Mouse (Mus musculus) cerebellum, adult 8-10 months (tissue): ENCODE measurements around the gene Psd4.

Experiments
- DNase-seq: peaks from one replicate; pipeline ENCODE4 v3.0.0; 2022

The Psd4 gene

GRCm38 (mm10) chr2:24441899-24442298, 74.5 kb downstream of the Psd4 start:
- no peak for DNase-seq

- no peak for DNase-seq
These were observed 75.0 kb downstream of the Psd4 start for GRCm38 (mm10) chr2:24442303-24442925.

GRCm38 (mm10) chr2:24443256-24443790, 75.9 kb downstream of the Psd4 start:
- DNase-seq: no peak

- no peak for DNase-seq
These were observed 81.7 kb downstream of the Psd4 start for GRCm38 (mm10) chr2:24449111-24449510.

- no peak for DNase-seq
These were observed 85.8 kb downstream of the Psd4 start for GRCm38 (mm10) chr2:24453206-24453605.

GRCm38 (mm10) chr2:24454429-24455011, 87.1 kb downstream of the Psd4 start:
- DNase-seq: no peak

- no peak for DNase-seq
These were observed 87.9 kb downstream of the Psd4 start for GRCm38 (mm10) chr2:24455057-24455855.

- DNase-seq: no peak
These were observed 89.5 kb downstream of the Psd4 start for GRCm38 (mm10) chr2:24456841-24457240.

GRCm38 (mm10) chr2:24460112-24460807, 92.9 kb downstream of the Psd4 start:
- no peak for DNase-seq

- no peak for DNase-seq
These were observed 93.4 kb downstream of the Psd4 start for GRCm38 (mm10) chr2:24460808-24461127.
